Mouse (Mus musculus): Measurements from ENCODE around the gene Abcg4.

The Abcg4 gene

GRCm38 (mm10) chr9:44286256-44286850 is 2.1 kb downstream of the Abcg4 start:
- no peak for DNase-seq (ENCODE audit: low spot score in 2 of 2)

GRCm38 (mm10) chr9:44283183-44283582 is 5.2 kb downstream of the Abcg4 start:
- no peak for DNase-seq (ENCODE audit: low spot score in 2 of 2)

GRCm38 (mm10) chr9:44269973-44270372 is 18.4 kb downstream of the Abcg4 start:
- no peak for DNase-seq (ENCODE audit: low spot score in 2 of 2)

- no peak for DNase-seq (ENCODE audit: low spot score in 2 of 2)
Measured at GRCm38 (mm10) chr9:44269077-44269476, 19.3 kb downstream of the Abcg4 start.

GRCm38 (mm10) chr9:44268432-44268831 is 20.0 kb downstream of the Abcg4 start, which contains the start of gene Nlrx1:
Gene Nlrx1, minus strand, starts transcription at chr9:44268599.
- DNase-seq (ENCODE audit: low spot score in 2 of 2), result no peak

GRCm38 (mm10) chr9:44268027-44268360 is 20.4 kb downstream of the Abcg4 start:
- peak; percentile 55 to 71 for DNase-seq (ENCODE audit: low spot score in 2 of 2)

GRCm38 (mm10) chr9:44267319-44268026 is 20.9 kb downstream of the Abcg4 start:
- DNase-seq (ENCODE audit: low spot score in 2 of 2), result no peak

GRCm38 (mm10) chr9:44266478-44267226 is 21.8 kb downstream of the Abcg4 start:
- DNase-seq (ENCODE audit: low spot score in 2 of 2), result peak in 1 of 2 experiments; percentile 32

GRCm38 (mm10) chr9:44261388-44261787 is 27.0 kb downstream of the Abcg4 start:
- no peak for DNase-seq (ENCODE audit: low spot score in 2 of 2)

- DNase-seq (ENCODE audit: low spot score in 2 of 2), result no peak
Measured at GRCm38 (mm10) chr9:44259014-44259413, 29.4 kb downstream of the Abcg4 start.

- no peak for DNase-seq (ENCODE audit: low spot score in 2 of 2)
Measured at GRCm38 (mm10) chr9:44256213-44256612, 32.2 kb downstream of the Abcg4 start.

GRCm38 (mm10) chr9:44255136-44255521 is 33.3 kb downstream of the Abcg4 start:
- no peak for DNase-seq (ENCODE audit: low spot score in 2 of 2)

- no peak for DNase-seq (ENCODE audit: low spot score in 2 of 2)
Measured at GRCm38 (mm10) chr9:44254508-44255135, 33.8 kb downstream of the Abcg4 start.

GRCm38 (mm10) chr9:44253441-44253840 is 35.0 kb downstream of the Abcg4 start:
- no peak for DNase-seq (ENCODE audit: low spot score in 2 of 2)

GRCm38 (mm10) chr9:44251314-44251713 is 37.1 kb downstream of the Abcg4 start, which contains the start of gene Pdzd3:
Gene Pdzd3, minus strand, starts transcription at chr9:44251471.
- DNase-seq (ENCODE audit: low spot score in 2 of 2), result no peak

- no peak for DNase-seq (ENCODE audit: low spot score in 2 of 2)
Measured at GRCm38 (mm10) chr9:44250445-44250844, 38.0 kb downstream of the Abcg4 start.

GRCm38 (mm10) chr9:44249181-44250146 is 39.0 kb downstream of the Abcg4 start:
- DNase-seq (ENCODE audit: low spot score in 2 of 2), result peak in 1 of 2 experiments; percentile 45

GRCm38 (mm10) chr9:44247907-44248306 is 40.5 kb downstream of the Abcg4 start:
- DNase-seq (ENCODE audit: low spot score in 2 of 2), result no peak

- DNase-seq (ENCODE audit: low spot score in 2 of 2), result no peak
Measured at GRCm38 (mm10) chr9:44243621-44244020, 44.8 kb downstream of the Abcg4 start.

- DNase-seq (ENCODE audit: low spot score in 2 of 2), result no peak
Measured at GRCm38 (mm10) chr9:44241418-44241817, 47.0 kb downstream of the Abcg4 start.

GRCm38 (mm10) chr9:44240911-44241310 is 47.5 kb downstream of the Abcg4 start:
- no peak for DNase-seq (ENCODE audit: low spot score in 2 of 2)
